Mouse (Mus musculus) neural tube, embryonic 14.5 days (tissue): ENCODE results near the gene Cenpi. TPM values are rescaled to one million over a fixed set of nuclear protein-coding genes. Genes with fewer than 3 reads are reported as not detected.

Experiments
- ATAC-seq: fragments of 200-750 bp; cut with Nextera tagmentation; 2 replicates; pipeline ENCODE4 v1.8.0; 2017; ENCODE audit warnings: low read depth, mild to moderate bottlenecking, moderate TSS enrichment, moderate library complexity
- H3K27ac ChIP-seq: fragments of 300-500 bp; sonication (generic); 2 replicates; pipeline ENCODE4 v1.5.1; 2014; ENCODE audit warnings: low read depth, mild to moderate bottlenecking, control low read depth, low read length, moderate library complexity, mixed read lengths
- H3K27me3 ChIP-seq: fragments of 300-500 bp; sonication (generic); 2 replicates; pipeline ENCODE4 v1.6.1; 2014; ENCODE audit warnings: low read length; ENCODE audit not compliant: control insufficient read depth, insufficient read depth
- H3K36me3 ChIP-seq: fragments of 300-500 bp; sonication (generic); 2 replicates; pipeline ENCODE4 v1.6.1; 2014; ENCODE audit warnings: low read length, mixed read lengths; ENCODE audit not compliant: control insufficient read depth, insufficient read depth
- H3K4me1 ChIP-seq: fragments of 300-500 bp; sonication (generic); 2 replicates; pipeline ENCODE4 v1.6.1; 2014; ENCODE audit warnings: low read length; ENCODE audit not compliant: control insufficient read depth, insufficient read depth
- H3K4me2 ChIP-seq: fragments of 300-500 bp; sonication (generic); 2 replicates; pipeline ENCODE4 v1.6.1; 2014; ENCODE audit warnings: mild to moderate bottlenecking, low read depth, low read length, control low read depth
- H3K4me3 ChIP-seq: fragments of 300-500 bp; sonication (generic); 2 replicates; pipeline ENCODE4 v1.5.1; 2014; ENCODE audit warnings: low read depth, low read length, control low read depth, mixed read lengths
- H3K9ac ChIP-seq: fragments of 300-500 bp; sonication (generic); replicated peaks from 2 replicates; pipeline ENCODE4 v1.6.1; 2014; ENCODE audit warnings: low read depth, mild to moderate bottlenecking, control low read depth, low read length, mixed read lengths
- H3K9me3 ChIP-seq: fragments of 300-500 bp; sonication (generic); 2 replicates; pipeline ENCODE4 v1.6.1; 2016; ENCODE audit warnings: low read length; ENCODE audit not compliant: control insufficient read depth
- WGBS: fragments of 180-500 bp; shearing (Covaris S2); extraction: QIAGEN DNeasy Blood & Tissue Kit; methylation state at CpG from one replicate; pipeline ENCODE4 v1.1.7; 2014; 5-methylcytosine and 5-hydroxymethylcytosine counted together
- polyA plus RNA-seq: library from polyadenylated mRNA; unstranded; fragments of >200 nt; fragmentation: Nextera tagmentation; extraction: Ambion mirVana; gene quantifications from 2 replicates; pipeline ENCODE4 v1.2.1, GENCODE M21; 2014

Cenpi gene
- polyA plus RNA-seq, 1 experiment from 2014 or later = 5.3 TPM

GRCm38 (mm10) chrX:134384896-134385295, 77.0 kb downstream of the Cenpi start:
- ATAC-seq = no peak
- Histone ChIP-seq H3K9me3 (no peaks in the 10 kb centered on the region), H3K27me3 (no peaks in the 10 kb centered on the region), H3K36me3 (no peaks in the 10 kb centered on the region), H3K4me3 (no peak overlapping the region), H3K9ac (no peak overlapping the region), H3K4me1 (no peaks in the 10 kb centered on the region), H3K27ac (no peak overlapping the region), H3K4me2 (no peak overlapping the region)
- WGBS = 79% methylated on average over 6 of the region's 6 CpGs

DNA sequence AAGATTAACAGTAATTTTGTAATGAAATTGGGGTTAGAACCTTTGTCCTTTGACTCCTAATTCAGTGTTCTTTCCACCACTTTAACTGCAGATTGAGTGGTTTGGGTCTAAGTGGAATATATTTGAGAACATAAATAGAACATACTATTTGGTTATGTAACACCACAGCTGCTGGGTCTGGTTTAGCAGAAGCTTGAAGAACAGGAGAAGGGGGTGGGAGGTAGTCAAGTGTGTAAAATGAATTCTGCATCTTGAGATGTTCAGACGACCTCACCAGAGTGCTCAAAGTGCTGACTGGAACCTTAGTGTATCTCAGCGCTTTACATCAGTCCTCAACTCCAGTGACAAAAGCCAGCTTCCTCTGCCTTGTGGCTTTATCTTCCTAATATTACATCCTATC, 91.1 kb downstream of the Cenpi start:
- no peak for ATAC-seq
- H3K27ac ChIP-seq = no peak overlapping the region
- no peaks in the 10 kb centered on the region for H3K4me1 ChIP-seq
- no peaks in the 10 kb centered on the region for H3K27me3 ChIP-seq
- WGBS = 84% methylated on average over 2 of the region's 2 CpGs
- H3K36me3 ChIP-seq = no peaks in the 10 kb centered on the region
- no peak overlapping the region for H3K9ac ChIP-seq
- no peak overlapping the region for H3K4me2 ChIP-seq
- H3K9me3 ChIP-seq = no peaks in the 10 kb centered on the region
- no peak overlapping the region for H3K4me3 ChIP-seq

- WGBS = 21% methylated on average over 13 of the region's 15 CpGs
- peak; percentile 85 for ATAC-seq
- peak within 1 kb of the TSS; percentile 60 for H3K27ac ChIP-seq
Measured at GRCm38 (mm10) chrX:134403863-134404583, 96.1 kb downstream of the Cenpi start, which contains the start of gene Drp2. Gene Drp2, plus strand, starts transcription at chrX:134404551.

GRCm38 (mm10) chrX:134404584-134404955, 96.7 kb downstream of the Cenpi start:
- WGBS = 15% methylated on average over 12 of the region's 14 CpGs
- no peaks in the 10 kb centered on the region for H3K27me3 ChIP-seq
- H3K4me1 ChIP-seq = no peaks in the 10 kb centered on the region
- peak overlapping the region; percentile 36 for H3K4me3 ChIP-seq
- ATAC-seq = peak; percentile 86
- no peaks in the 10 kb centered on the region for H3K9me3 ChIP-seq
- H3K9ac ChIP-seq = peak overlapping the region; percentile 55
- no peaks in the 10 kb centered on the region for H3K36me3 ChIP-seq
- H3K4me2 ChIP-seq = peak overlapping the region; percentile 61
- peak overlapping the region; percentile 60 for H3K27ac ChIP-seq

More at GRCm38 (mm10) chrX:134403863-134404583, 96.1 kb downstream of the Cenpi start, which contains the start of gene Drp2:
- peak within 1 kb of the TSS; percentile 55 for H3K9ac ChIP-seq
- no peaks in the 10 kb centered on the region for H3K4me1 ChIP-seq
- no peaks in the 10 kb centered on the region for H3K27me3 ChIP-seq
- peak within 1 kb of the TSS; percentile 61 for H3K4me2 ChIP-seq
- H3K9me3 ChIP-seq = no peaks in the 10 kb centered on the region
- no peaks in the 10 kb centered on the region for H3K36me3 ChIP-seq
- H3K4me3 ChIP-seq = peak within 1 kb of the TSS; percentile 36

GRCm38 (mm10) chrX:134409354-134409900, 101.5 kb downstream of the Cenpi start:
- Histone ChIP-seq H3K27ac (no peak overlapping the region), H3K9ac (no peak overlapping the region), H3K9me3 (no peaks in the 10 kb centered on the region), H3K4me3 (no peak overlapping the region), H3K36me3 (no peaks in the 10 kb centered on the region), H3K27me3 (no peaks in the 10 kb centered on the region), H3K4me1 (no peaks in the 10 kb centered on the region), H3K4me2 (no peak overlapping the region)
- ATAC-seq = no peak
- WGBS = 77% methylated on average over 6 of the region's 6 CpGs

GRCm38 (mm10) chrX:134412096-134412495, 104.2 kb downstream of the Cenpi start:
- no peaks in the 10 kb centered on the region for H3K9me3 ChIP-seq
- no peak overlapping the region for H3K9ac ChIP-seq
- no peak overlapping the region for H3K27ac ChIP-seq
- H3K36me3 ChIP-seq = no peaks in the 10 kb centered on the region
- no peak for ATAC-seq
- H3K4me1 ChIP-seq = no peaks in the 10 kb centered on the region
- WGBS = 100% methylated on average over 1 of the region's 1 CpGs
- no peak overlapping the region for H3K4me2 ChIP-seq
- H3K27me3 ChIP-seq = no peaks in the 10 kb centered on the region
- no peak overlapping the region for H3K4me3 ChIP-seq

Other genes starting within 250 kb of the Cenpi start
- gene Cstf2, start 248.9 kb upstream of the Cenpi start, polyA plus RNA-seq = 82.5 and 84.9 TPM in 2 replicates
- gene Xkrx, start 146.0 kb upstream of the Cenpi start, polyA plus RNA-seq = 0.44 and 1.4 TPM in 2 replicates
- gene Arl13a, start 120.6 kb upstream of the Cenpi start, polyA plus RNA-seq = not detected in 2 replicates
- gene Nox1, start 86.1 kb upstream of the Cenpi start, polyA plus RNA-seq = 0.10 and 0.20 TPM in 2 replicates
- 7.2 and 7.5 TPM in 2 replicates for gene Trmt2b, start 31.1 kb upstream of the Cenpi start, polyA plus RNA-seq
- gene Tmem35a, start 12.9 kb upstream of the Cenpi start, polyA plus RNA-seq = 94.0 and 99.7 TPM in 2 replicates
- gene Drp2, start 96.5 kb downstream of the Cenpi start, polyA plus RNA-seq = 25.1 and 27.7 TPM in 2 replicates
- gene Taf7l, start 168.4 kb downstream of the Cenpi start, polyA plus RNA-seq = 0.40 and 0.41 TPM in 2 replicates
- 48.2 TPM in 2 replicates for gene Timm8a1, start 233.8 kb downstream of the Cenpi start, polyA plus RNA-seq